Mouse (Mus musculus) T-helper 17 cell (primary cell): ENCODE data around the gene Aloxe3.

ENCODE experiments used
- in situ Hi-C, 2 experiments: fragments of 300-600 bp; cut with MboI, MseI; formaldehyde crosslinking; loops; 1 replicate in 1 of 2; 2 replicates in 1 of 2; pipeline ENCODE4 v1.15.1; 2025; ENCODE audit warnings: high pct_unique_total_duplicates in 2 of 2

Gene Aloxe3

DNA sequence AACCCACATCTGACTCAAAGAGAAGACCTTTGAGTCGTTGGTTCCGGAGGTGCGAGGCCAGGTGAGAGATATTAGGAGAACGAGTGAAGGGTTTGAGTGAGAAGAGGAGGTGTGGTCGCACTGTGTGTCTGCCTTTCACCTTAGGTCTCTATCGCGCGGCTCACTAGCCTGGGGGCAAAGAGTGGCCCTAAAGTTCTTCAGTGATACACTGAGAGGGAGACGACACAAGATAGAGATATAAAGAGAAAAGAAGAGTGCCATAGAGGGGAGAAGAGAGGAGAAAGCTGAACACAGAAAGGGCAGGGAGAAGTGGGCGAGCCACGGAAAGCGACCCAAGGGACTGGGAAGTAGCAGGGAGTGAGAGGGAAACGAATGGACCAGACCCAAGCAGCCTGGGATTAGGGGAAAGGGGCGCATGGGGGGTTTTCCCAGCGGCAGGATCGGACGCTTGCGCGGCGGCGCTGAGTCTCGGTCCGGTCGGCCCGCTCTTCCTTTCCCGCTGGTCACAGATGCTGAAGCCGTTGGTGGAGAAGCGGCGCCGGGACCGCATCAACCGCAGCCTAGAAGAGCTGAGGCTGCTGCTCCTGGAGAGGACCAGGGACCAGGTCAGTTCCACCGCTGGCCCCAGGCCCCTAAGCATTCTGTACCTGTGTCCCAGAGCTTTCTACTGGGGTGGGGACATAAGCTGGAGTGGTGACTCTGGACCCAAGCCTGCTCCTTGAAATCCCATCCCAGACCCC, 4.5 kb upstream of the Aloxe3 start:
- in situ Hi-C loops, result loop anchor here (5.0 to 10.0 kb wide), 2 partner anchors 59 to 266 kb away; no protein-coding TSS in a partner anchor

DNA sequence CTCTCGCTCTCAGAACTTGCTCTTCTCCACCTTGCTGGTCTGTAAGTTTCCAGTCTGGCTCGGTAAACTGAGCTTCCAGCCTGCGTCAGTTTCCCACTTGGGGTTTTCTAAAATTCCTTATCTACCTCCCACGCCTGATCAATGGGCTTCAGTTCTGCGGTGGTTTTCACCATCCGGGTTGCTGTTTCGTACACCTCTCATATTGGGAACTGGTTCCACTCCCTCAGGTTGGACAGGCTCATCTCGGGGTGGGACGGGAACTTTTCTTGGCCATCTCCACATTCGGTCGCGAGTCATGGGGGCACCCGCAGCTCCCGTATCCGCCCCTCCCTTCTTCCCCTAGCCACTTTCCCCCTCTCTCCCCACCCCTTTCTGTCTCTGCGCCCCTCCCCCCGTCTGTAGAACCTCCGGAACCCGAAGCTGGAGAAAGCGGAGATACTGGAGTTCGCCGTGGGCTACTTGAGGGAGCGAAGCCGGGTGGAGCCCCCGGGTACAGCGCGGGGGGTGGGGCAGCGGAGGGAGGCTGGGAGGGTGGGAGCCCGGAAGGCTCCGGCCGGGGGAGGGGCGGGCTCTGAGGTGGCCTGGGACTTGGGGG, 3.9 kb upstream of the Aloxe3 start:
- in situ Hi-C loops, result loop anchor here (5.0 to 10.0 kb wide), 2 partner anchors 60 to 267 kb away; no protein-coding TSS in a partner anchor

DNA sequence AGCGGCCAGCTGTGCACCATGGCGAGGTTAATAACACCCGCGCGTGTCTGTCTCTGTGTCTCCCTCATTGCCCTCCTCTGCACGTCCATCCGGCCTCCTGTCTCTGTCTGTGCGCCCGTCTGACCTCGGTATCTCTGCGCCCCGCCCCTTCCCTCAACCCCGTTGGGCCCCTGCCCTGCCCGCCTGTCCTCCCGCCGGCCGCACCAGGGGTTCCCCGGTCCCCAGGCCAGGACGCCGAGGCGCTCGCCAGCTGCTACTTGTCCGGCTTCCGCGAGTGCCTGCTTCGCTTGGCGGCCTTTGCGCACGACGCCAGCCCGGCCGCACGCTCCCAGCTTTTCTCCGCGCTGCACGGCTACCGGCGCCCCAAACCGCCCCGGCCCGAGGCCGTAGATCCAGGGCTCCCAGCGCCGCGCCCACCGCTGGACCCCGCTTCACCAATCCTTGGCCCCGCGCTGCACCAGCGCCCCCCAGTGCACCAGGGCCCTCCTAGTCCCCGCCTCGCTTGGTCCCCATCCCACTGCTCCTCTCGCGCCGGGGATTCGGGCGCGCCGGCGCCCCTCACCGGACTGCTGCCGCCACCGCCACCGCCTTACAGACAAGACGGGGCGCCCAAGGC, 3.3 kb upstream of the Aloxe3 start, which contains the start of gene 9130213A22Rik:
Gene 9130213A22Rik, minus strand, starts transcription at position 254 of the 616 bp plus-strand sequence.
- in situ Hi-C loops, result loop anchor here (5.0 to 10.0 kb wide), 2 partner anchors 60 to 268 kb away; no protein-coding TSS in a partner anchor

- in situ Hi-C loops, result loop anchor here (5.0 to 10.0 kb wide), 2 partner anchors 61 to 268 kb away; no protein-coding TSS in a partner anchor
Observed at GRCm38 (mm10) chr11:69123056-69123692, 2.5 kb upstream of the Aloxe3 start.

- in situ Hi-C loops, result loop anchor here (5.0 to 10.0 kb wide), 2 partner anchors 62 to 269 kb away; no protein-coding TSS in a partner anchor
Observed at GRCm38 (mm10) chr11:69123693-69124497, 1.8 kb upstream of the Aloxe3 start.

- in situ Hi-C loops, result loop anchor here (5.0 to 10.0 kb wide), 2 partner anchors 62 to 270 kb away; no protein-coding TSS in a partner anchor
Observed at GRCm38 (mm10) chr11:69124498-69124847, 1.2 kb upstream of the Aloxe3 start.

- in situ Hi-C loops, result loop anchor here in 1 of 2 experiments (10.0 kb wide), 1 partner anchor 270 kb away; no protein-coding TSS in a partner anchor
Observed at GRCm38 (mm10) chr11:69125041-69125851, 450 bp upstream of the Aloxe3 start.

DNA sequence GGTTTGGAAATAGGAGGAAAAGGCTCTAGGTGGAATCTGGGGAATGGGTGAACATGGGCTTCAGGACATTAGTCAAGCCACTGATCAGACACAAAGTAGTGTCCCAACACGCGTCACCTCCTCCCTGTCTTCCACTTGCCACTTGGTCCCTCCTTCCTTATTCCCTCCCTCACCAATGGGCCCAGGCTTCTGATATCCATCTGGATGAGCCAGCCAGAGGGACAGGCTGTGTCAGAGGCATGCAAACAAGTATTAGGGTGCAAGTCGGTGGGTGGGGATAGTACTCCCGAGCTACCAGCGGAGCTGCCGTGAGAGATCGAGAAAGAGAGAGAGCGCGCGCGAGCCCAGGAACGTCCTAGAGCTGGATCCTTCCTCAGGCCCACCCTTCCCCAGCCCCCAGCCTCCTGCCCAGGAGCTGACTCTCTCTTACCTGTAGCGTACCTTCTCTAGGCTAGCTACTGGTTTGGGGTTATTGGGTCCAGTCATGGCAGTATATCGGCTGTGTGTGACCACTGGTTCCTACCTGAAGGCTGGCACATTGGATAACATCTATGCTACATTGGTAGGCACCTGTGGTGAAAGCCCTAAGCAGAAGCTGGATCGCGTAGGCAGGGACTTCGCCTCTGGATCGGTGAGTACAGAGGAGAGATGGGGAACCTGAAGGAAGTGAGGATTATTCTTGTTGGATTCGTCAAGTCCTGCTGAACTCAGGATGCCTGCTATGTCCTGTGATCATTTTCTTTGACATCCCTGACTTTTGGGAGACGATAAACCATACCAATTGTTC, 416 bp downstream of the Aloxe3 start:
- in situ Hi-C loops, result loop anchor here in 1 of 2 experiments (10.0 kb wide), 1 partner anchor 271 kb away; no protein-coding TSS in a partner anchor

GRCm38 (mm10) chr11:69126706-69127095, 1.0 kb downstream of the Aloxe3 start:
- in situ Hi-C loops, result loop anchor here in 1 of 2 experiments (10.0 kb wide), 1 partner anchor 272 kb away; no protein-coding TSS in a partner anchor

GRCm38 (mm10) chr11:69128426-69129122, 2.9 kb downstream of the Aloxe3 start:
- in situ Hi-C loops, result loop anchor here in 1 of 2 experiments (10.0 kb wide), 1 partner anchor 274 kb away; no protein-coding TSS in a partner anchor

DNA sequence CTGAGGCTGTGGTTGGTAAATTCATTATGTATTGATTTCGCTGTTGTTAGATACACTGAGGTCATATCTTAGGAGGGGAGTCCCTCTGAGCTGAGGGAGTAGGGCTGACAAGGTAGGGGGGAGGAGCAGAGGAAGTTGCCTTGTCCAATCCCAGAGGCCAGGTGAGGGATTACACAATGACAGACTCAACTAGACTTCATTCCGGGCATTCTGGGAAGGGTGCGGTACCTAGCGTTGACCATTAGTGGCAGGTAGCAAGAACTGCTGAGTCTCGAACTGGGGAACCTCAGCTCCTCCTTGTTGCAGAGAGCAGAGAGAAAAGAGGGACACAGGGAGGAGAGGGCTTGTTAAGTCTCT, 7.8 kb downstream of the Aloxe3 start:
- in situ Hi-C loops, result no loop called here

DNA sequence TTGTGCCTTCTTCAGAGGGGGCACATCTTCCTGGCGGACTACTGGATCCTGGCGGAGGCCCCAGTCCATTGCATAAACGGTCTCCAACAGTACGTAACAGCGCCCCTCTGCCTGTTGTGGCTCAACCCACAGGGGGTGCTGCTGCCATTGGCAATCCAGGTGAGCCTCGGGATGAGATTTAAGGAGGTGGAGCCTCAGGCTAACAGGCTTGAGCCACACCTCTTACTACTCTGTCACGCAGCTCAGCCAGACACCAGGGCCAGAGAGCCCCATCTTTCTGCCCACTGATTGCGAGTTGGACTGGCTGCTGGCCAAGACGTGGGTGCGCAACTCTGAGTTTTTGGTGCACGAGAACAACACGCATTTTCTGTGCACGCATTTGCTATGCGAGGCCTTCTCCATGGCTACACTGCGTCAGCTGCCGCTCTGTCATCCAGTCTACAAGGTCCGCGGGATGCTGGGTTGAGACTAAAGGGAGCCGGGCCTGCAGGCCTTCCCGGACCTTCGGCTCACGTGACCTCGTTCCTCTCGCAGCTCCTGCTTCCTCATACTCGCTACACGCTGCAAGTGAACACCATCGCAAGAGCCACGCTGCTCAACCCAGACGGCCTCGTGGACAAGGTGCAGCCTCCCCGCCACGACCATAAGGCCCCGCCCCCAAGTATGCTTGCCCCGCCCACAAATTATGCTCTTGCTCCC, 8.4 kb downstream of the Aloxe3 start:
- in situ Hi-C loops, result no loop called here

- in situ Hi-C loops, result no loop called here
Observed at GRCm38 (mm10) chr11:69134622-69134968, 8.9 kb downstream of the Aloxe3 start.

GRCm38 (mm10) chr11:69135361-69135760, 9.7 kb downstream of the Aloxe3 start:
- in situ Hi-C loops, result no loop called here

GRCm38 (mm10) chr11:69147546-69147945, 21.9 kb downstream of the Aloxe3 start:
- in situ Hi-C loops, result no loop called here

GRCm38 (mm10) chr11:69148451-69148960, 22.8 kb downstream of the Aloxe3 start:
- in situ Hi-C loops, result no loop called here

GRCm38 (mm10) chr11:69149728-69150127, 24.0 kb downstream of the Aloxe3 start:
- in situ Hi-C loops, result no loop called here

- in situ Hi-C loops, result no loop called here
Observed at GRCm38 (mm10) chr11:69150444-69150843, 24.7 kb downstream of the Aloxe3 start.
